Mouse (Mus musculus) testis, adult 2 months (tissue): Measurements from ENCODE around the gene Eif2d.

Source experiments
- CTCF ChIP-seq: fragments of 200-500 bp; IDR thresholded peaks from 2 replicates; pipeline ENCODE4 v1.5.1; 2012; ENCODE audit warnings: low read depth, mild to moderate bottlenecking, inconsistent platforms, low read length, moderate library complexity; ENCODE audit not compliant: control insufficient read depth, insufficient read depth, insufficient replicate concordance
- POLR2A ChIP-seq: fragments of 200-500 bp; IDR thresholded peaks from 2 replicates; pipeline ENCODE4 v1.6.1; 2012; ENCODE audit warnings: low read depth, mild to moderate bottlenecking, inconsistent platforms, low read length, moderate library complexity; ENCODE audit not compliant: control insufficient read depth

DNA sequence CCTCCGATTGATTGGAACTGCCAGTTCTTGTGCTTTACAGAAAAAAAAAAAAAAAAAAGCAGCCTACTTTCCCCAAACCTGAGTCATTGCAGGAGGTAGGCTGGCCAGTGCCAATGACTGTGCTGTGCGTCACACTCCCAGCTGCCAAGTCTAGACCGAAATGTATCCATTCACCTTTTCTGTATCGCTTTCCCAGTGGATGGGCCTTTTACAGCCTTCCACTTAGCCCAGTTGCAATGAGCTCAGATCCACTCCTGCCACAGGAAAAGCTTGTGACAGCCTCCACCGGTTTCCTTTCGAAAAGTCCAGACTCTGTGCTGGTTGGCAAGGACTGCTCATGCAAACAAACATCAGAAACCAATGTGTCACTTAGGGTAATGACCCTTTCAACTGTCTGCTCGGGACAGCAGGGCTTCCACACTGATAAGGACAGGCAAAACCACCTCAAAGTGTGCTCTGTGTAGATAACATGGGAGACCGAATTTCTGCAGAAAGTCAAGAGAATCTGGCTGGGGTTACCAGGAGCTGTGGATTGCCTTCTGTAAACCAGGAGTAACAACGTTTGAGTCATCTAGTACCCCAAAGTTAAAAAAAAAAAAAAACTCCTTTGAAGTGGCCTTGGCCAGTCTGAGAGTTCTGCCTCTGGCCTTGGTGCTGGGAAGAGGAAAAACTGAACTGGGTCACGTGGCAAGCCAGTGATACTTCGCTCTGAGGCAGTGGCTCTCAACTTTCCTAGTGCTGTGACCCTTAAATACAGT, 26.8 kb upstream of the Eif2d start:
- no peak for TF ChIP-seq CTCF
- TF ChIP-seq POLR2A = no peak
